Mouse (Mus musculus) c-Kit-positive CD71-negative TER-119-negative erythroid progenitor cells, embryonic 14.5 days (primary cell): Measurements from ENCODE around the gene Tex48.

ENCODE experiments used
- DNase-seq: peaks from one replicate; pipeline ENCODE4 v3.0.0-alpha.2; 2013; ENCODE audit warnings: low read depth

The Tex48 gene

DNA sequence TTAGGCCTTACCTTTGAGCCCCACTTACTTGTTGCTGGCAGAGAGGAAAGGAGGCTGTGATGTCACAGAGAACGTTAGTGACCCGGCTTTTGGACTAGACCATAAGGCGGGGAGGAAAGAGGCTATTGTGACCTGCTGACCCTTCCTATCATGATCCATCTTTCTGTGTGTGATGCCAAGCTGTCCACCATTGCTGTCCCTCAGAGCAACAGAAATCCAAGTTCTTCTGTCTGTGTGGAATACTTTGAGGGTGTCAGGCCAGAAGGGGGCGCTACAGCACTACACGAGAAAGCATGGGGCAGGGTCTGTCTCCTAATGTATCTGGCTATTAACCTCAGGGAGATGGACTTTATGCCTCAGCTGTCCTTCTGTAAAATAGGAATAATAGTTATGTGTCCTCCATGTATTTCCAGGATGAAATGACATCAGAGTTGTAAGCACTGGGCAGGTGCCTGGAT lies at the start of gene Tex48:
Gene Tex48, minus strand, starts transcription at position 51 of the 458 bp plus-strand sequence.
- DNase-seq, result peak; percentile 16

DNA sequence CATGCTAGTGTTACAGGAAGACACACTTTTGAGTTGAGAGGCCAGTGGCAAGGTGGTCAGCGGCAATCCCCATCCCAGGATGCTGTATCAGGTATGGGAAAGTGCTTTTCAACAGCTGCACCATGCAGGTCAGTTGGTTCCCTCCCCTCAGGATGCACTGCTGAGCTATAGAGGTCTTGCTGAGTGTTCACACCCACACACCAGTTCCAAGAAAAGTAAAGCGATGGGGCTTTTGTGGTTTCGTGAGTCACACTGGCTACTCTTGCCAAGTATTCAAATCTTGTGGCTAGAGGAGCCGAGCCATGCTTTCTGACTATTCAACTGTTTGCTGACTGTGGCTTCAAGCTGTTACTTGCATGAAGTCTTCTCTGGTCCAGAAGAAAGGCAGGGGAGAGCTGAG lies 46.0 kb upstream of the Tex48 start:
- peak; percentile 63 for DNase-seq

DNA sequence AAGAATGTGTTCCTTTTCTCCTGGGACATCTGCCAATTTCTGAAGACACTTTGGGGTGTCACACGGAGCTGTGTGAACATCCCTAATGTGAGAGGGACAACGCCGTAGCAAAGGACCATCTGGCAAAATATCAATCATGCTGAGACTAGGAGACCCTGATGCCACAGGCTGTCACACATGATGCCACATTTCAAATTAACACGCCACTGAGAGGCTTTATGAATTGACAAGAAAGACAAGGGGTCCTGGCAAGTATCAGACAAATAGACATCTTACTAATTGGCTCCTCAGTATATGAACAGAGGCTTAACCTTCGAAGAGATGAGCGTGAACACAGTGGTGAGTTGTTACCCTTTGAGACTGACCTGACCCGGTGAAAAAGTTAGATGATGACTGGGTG lies 43.5 kb upstream of the Tex48 start:
- DNase-seq, result no peak

DNA sequence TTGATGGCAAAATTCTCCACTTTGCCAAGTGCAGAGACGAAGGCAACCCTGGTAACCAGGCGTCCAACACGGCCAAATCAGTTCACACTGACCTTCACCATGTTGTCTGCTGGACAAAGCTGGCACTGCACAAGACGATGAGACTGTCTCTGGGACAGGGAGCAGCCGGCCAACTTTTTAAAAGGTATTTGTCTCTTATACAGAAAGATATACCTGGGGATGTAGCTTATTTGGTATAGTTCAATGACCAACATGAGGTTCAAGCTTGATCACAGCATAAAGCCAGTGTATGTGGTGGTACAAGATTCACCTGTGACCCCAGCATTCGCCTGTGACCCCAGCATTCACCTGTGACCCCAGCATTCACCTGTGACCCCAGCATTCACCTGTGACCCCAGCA lies 41.1 kb upstream of the Tex48 start, which contains the start of gene Gm11214:
Gene Gm11214, minus strand, starts transcription at position 101 of the 400 bp plus-strand sequence.
- no peak for DNase-seq

DNA sequence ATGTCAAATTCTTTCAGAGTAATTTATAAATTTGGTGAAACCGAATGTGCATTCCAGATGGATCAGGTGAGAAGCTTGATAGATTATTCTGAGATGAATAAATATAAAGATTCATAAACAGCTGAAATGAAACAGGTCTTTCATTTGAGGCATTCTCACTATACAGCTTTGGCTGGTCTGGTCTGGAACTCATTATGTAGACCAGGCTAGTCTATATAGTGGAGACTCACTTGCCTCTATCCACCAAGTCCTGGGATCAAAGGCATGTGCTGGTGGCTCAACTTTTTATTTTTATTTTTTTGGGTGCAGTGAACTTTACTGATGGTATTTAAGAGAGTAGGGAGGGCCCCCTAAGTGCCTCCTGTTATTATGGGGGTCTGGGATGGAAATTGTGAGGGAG lies 39.6 kb upstream of the Tex48 start:
- no peak for DNase-seq

DNA sequence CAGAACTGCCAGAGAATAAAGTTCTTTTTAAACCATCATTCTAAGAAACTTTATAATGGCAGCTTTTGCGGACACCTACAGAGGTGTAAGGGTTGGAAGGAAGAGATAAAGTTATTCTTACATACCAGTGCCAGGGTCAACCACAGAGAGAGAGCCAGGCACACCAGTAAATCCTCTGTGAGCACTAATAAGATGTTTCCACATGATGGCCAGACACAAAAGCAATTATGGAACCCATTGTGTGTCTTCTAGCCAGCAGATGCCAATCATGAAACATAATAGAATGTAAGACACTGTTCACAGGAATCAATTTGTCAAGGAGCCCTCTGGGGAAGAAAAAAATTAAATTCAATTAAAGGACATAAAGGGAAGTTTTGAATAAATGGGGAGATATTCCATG lies 39.2 kb upstream of the Tex48 start:
- no peak for DNase-seq

DNA sequence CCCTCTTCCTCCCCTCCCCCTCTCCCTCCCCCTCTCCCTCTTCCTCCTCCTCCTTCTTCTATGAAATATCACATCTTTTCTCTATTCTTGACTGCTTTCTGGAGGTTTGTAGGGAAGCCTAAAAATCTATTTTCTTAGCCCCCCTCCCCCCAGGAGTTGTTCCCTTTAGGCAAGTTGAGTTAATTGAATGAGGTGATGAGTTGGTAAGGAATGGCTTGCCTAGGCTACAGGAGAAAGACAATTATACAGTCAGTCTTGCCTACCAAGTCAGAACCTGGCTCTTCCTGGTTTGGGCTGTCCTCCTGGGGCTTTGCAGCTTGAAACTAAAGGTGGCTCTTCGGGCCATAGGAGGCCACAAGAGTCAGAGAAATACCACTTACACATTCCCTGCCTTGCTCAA lies 37.5 kb upstream of the Tex48 start:
- no peak for DNase-seq

DNA sequence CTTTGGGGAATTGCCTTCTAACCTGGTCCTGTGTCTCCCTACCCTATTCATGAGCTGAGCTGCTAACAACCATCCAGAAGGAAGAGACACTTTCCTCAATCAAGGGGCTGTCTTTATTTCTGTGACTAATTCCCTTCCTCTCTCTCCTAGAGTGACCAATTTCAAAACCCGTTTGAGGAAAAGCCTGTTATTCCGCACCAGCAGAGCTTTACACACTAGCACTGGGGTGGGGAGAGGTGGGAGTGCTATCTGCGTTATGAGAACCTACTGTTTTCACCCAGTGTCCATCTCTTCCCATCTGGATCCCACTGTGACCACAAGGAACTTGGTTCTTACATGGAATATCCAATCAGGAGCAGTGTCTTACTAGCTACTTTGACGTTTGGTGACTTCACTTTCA lies 36.9 kb upstream of the Tex48 start:
- no peak for DNase-seq

DNA sequence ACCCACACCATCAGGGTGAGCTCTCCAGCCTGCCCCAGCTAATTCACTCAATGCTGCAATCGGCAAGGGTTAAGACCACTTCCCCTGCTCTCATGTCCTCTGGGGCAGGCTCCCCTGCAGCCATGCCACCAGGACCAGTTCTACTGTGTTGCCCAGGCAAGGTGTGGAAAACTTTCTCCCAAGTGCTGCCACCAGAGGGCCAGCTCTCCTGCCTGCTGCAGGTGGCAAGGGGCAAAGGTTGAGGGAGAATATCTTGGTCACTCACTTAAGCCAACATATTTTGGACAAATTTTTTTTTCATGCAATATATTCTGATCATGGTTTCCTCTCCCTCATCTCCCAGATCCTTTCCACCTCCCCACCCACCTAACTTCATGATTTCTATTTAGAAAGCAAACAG lies 32.2 kb upstream of the Tex48 start:
- no peak for DNase-seq

DNA sequence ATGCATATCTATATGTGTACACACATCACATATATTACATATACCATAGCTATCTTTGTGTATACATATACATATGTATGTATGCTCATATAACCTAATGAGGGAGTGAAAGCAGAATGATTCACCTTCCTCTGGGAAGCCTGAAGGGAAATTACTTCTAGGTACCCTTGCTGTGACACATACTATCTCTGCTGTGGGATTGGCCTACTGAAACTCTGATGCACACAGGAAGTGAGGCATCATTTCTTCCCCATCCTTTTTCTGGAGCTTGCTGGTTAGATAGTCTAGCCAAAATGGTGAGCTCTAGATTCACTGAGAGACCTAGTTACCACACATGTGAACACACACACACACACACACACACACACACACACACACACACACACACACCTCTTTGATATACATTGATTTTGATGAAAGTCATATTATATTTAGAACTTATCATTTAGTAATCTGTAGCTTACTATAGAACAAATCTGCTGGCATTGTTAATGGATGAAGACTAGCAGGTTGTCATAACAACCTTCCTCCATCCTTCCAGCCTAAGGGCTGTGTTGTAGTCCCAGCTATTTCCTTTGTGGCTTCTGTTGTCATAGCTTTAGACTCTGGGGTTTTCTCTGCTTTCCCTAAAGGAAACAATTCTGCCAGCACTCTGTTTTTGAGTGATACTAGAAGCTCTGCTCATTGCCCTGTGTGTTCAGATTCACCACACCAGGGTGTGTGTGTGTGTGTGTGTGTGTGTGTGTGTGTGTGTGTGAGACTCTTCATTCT lies 21.9 kb upstream of the Tex48 start:
- no peak for DNase-seq

DNA sequence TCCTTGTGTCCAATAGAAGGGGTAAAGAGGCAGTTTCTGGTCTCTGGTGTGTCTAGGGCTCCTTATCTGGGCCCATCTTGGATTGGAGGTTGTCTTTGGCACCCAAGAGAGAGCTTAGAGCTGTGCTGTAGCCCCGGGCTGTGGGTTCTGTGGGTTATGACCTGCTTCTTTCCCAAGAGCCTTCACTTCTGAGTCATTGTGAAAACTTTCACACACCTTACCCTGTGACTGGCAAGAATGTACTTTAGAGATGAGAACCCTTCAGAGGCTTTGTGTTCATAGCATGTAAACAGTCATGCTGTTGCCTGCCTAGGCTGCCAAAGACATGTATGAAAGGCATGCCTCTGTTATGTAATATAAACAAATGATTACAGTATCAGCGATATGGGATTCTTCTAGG lies 17.6 kb upstream of the Tex48 start:
- DNase-seq, result no peak

DNA sequence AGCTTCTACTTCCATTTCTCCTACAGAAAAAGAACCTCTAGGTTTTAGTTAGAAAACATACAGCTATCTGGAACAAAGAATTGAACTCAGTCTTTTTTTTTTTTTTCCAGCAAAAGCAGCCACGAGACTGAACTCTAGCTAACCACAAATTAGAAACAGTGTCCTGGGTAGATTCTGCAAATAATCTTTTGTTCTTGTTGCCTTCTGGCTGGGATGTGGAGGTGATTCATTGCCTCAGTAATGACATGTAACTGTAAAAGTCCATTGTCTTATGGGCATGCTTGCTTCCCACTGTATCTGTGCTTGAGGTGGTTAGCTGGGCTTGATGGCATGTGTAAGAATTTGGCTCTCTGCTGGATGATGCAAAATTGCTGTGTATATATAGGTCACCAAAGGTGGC lies 16.4 kb upstream of the Tex48 start:
- no peak for DNase-seq

DNA sequence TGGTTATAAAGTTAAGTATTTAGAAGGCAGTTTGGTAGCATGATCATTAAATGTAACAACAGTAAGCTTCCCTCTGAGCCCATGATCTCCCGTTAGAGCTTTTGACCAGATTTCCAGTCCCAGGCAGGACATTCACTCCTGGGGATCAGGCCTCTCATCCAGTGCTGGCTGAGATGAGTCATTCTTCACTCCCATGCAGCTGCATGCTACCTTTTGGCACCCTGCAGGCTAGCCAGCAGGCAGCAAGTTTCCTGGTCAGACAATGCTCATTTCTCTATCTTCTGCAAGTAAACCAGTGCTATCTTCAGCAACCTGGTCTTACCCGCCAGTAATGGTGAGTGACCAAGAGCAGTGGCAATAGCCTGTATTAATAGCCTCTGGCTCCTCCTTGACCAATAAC lies 11.0 kb upstream of the Tex48 start:
- no peak for DNase-seq

DNA sequence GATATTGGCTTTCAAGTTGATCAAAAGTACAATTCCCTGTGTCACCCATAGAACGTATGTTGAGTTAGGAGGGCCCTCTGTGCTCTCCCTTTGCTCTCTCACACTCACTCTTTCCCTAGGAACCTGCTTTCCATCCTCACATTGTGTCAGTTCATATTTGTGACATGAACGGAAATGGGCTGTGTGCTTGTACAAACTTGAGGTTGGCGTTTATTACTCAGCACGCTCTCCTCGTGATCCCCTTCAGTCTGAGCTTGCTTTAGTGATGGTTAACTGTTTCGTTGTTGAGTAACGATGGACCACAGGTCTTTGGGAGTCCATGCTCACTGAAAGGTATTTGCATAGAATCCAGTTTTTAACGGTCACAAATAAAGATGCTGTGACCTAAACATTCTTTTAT lies 4.9 kb upstream of the Tex48 start:
- no peak for DNase-seq

DNA sequence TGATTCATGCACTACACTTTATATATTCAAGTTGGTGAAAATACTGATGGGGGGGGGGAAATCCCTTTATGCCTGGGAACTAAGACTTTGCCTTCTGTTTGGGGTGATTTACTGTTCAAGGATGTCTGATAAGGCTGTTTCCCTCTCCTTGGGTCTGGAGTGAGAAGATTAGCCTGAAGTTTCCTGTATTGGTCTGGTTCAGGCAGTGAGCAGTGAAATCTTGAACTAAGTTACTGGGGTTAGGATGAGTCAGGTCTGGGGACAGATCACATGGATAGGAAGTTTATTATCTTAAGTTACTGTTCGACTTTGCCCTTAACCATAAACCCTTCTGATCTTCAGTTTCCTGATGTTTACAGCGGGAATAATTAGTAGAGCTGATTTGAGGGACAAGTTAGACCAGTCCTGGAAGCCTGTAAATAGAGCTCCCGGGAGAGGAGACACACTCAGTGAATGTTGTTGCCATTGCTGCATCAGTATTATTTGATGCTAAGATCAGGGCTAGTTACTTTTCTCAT lies 3.4 kb upstream of the Tex48 start:
- peak; percentile 6 for DNase-seq

DNA sequence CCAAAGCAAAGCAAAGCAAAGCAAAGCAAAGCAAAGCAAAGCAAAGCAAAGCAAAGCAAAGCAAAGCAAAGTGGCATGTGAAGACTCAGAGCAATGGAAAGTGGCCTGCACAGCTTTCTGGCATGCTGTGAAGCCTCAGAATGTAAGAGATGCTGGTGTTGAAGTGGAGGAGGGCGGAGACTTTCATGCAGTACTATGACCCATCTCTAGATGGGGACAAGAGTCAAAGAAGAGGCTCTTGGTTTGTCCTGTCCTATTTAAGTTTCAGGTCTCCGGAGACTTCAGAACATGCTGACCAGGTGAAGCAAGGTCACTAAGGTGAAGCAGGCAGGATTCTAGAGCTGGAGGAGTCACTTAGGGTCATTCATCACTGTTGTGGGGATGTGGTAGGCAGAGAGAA lies 367 bp downstream of the Tex48 start:
- no peak for DNase-seq

DNA sequence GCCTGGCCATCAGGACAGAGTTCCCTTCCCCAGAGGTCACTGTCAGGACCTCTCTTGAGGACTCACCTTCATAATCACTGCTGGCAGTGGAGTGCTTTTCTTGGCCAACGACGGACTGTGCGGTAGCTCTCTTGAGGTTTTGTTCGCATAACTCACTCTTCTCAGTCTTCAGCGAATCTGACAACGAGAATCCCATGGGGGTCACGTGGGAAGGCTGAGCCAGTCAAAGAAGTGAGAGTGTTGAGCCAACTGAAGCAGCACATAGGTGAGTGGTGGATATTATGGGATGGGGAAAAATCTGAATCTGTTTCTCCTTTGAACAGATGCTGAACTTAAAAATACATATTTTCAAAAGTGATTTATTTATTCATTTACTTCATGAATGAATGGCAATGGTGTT lies 13.8 kb downstream of the Tex48 start:
- DNase-seq, result no peak

DNA sequence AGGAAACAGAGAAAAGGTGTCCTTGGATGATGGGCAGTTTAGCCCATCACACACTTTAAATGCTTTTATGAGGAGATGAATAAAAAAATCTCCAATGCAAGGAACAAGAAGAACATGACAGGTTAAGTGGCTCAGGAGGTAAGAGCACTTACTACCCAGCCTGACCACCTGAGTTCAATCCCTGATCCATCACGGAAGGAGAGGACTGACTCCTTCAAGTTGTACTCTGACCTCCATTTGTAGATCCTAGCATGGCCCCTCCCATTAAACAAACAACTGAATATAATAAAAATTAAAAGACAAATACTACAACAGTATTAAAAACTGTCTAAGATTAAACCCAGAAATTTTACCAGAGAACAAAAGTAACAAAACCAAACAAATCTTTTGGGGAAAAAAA lies 16.3 kb downstream of the Tex48 start:
- no peak for DNase-seq

DNA sequence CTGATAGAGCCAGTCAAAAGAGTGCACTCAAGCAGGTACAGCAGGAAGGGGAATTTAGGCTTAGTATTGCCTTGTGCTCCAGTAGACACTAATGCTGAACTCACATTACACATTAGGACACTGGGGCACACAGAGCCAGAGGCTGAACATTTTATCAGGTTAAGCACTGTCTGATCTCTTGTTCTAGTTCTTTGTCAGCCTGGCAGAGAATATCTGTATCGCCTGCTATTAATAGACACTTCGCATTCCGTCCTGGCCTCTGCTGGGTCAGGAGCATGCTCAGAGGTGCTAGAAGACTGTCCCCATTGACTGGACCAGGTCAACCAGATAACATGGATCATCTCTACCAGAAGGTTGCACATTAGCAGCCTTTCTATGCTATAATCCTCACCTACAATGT lies 16.7 kb downstream of the Tex48 start:
- DNase-seq, result no peak

DNA sequence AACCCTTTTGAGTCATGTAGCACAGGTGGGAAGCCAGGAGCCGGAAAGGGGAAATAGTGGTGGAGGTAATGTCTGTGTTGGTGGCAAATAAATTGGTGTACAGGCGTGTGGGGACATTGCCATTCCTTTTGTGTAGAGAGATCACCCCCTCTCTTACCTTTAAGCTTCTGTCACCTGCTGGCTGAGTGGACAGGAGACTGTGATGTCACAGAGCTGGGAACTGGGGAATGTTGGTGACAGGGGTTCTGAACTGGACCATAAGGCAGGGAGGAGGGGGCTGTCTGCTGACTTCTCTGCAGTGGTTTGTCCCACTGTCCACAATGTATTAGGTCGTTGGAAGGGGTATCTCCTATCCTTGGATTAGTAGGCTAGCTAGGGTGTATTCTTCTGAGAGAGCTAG lies 17.3 kb downstream of the Tex48 start, which contains the start of gene Gm11213:
Gene Gm11213, minus strand, starts transcription at position 317 of the 400 bp plus-strand sequence.
- DNase-seq, result no peak

DNA sequence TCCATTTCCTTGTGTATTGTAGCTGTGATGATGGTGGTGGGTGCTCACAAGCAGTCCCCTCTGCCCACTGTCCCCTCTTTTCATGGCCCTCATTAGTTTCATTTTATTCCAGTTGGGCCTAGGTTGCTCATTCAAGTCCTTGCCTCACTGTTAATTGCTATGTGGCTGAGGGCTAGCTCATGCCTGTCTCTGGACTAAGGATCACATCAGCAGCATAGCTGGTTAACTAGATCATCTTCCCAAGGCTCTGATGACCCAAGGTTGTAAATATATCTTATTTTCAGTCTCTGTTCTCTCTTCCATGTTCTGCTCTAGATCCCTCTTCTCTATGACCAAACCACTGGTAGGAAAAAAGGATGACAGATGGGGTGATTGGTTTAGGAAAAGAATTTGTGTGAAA lies 21.0 kb downstream of the Tex48 start:
- no peak for DNase-seq

DNA sequence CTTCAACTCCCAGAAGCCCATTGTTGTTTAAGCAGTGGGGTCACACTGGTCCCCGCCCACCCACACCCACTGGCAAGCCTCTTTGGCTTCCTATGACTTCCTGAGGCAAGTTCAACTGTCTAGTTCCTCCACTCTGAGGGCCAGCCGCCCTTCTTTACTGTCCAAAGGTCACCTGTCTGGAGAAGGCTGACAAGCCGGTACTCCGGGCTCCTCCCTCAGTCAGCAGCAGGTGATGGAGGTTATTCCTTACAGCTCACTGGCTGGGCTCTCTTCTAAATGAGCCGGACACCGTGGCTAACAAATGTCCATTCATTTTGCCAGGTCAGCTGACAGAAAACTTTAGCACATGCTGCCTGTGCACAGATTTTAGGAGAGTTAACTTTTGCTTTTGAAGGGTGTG lies 21.4 kb downstream of the Tex48 start:
- DNase-seq, result no peak

DNA sequence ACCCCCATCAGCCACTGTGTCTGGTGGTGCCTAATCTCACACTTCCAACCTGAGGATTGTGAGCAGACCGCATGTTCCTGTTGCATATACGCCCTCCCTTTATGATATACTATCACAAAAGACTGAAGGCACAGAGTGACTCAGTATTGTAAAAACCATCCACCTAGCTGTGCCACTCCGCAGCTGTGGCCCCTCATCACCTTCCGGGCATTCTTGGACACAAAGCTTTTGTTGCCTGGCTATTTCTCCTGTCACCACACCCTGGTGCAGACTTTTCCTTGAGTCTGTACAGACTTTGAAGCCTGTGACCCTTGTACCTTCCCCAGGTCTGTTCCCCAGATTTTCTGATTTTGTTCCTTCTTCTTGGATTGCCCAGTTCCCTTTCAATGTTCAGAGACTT lies 26.2 kb downstream of the Tex48 start:
- no peak for DNase-seq

DNA sequence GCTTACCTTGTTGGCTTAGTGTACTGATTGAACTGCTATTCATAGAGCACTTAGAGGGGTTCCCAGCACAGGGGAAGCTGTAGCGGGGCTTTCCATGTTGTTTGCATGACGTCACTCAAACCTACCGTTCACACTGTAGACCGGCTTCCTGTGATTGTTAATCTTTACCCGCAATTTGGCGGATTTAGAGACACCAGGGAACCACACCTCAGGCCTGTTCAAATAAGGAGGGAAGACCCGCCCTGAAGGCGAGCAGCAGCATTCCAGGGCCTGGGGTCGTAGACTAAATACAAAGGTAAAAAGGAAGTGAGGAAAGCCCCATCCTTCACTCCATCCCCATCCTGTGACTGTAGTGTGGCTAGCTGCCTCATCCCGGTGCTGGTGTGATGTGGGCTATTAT lies 27.0 kb downstream of the Tex48 start:
- no peak for DNase-seq
